Mouse (Mus musculus) embryonic facial prominence, embryonic 15.5 days (tissue): ENCODE measurements around the gene Snx21. TPM values are rescaled to one million over a fixed set of nuclear protein-coding genes. Genes with fewer than 3 reads are reported as not detected.

Experiments
- ATAC-seq: fragments of 200-750 bp; cut with Nextera tagmentation; 2 replicates; pipeline ENCODE4 v1.8.0; 2017; ENCODE audit warnings: low read depth, moderate TSS enrichment; ENCODE audit not compliant: insufficient number of reproducible peaks, low FRiP score, low TSS enrichment
- H3K27ac ChIP-seq: fragments of 300-500 bp; sonication (generic); replicated peaks from 2 replicates; pipeline ENCODE4 v1.5.1; 2015; ENCODE audit warnings: mild to moderate bottlenecking, inconsistent platforms
- H3K27me3 ChIP-seq: fragments of 300-500 bp; sonication (generic); 2 replicates; pipeline ENCODE4 v1.6.1; 2015; ENCODE audit warnings: inconsistent platforms
- H3K36me3 ChIP-seq: fragments of 300-500 bp; sonication (generic); 2 replicates; pipeline ENCODE4 v1.6.1; 2015; ENCODE audit warnings: mild to moderate bottlenecking, inconsistent platforms
- H3K4me1 ChIP-seq: fragments of 300-500 bp; sonication (generic); 2 replicates; pipeline ENCODE4 v1.6.1; 2015; ENCODE audit warnings: inconsistent platforms
- H3K4me2 ChIP-seq: fragments of 300-500 bp; sonication (generic); replicated peaks from 2 replicates; pipeline ENCODE4 v1.6.1; 2015; ENCODE audit warnings: mild to moderate bottlenecking, inconsistent platforms
- H3K4me3 ChIP-seq: fragments of 300-500 bp; sonication (generic); replicated peaks from 2 replicates; pipeline ENCODE4 v1.5.1; 2015; ENCODE audit warnings: mild to moderate bottlenecking, inconsistent platforms
- H3K9ac ChIP-seq: fragments of 300-500 bp; sonication (generic); 2 replicates; pipeline ENCODE4 v1.6.1; 2015; ENCODE audit warnings: inconsistent platforms
- H3K9me3 ChIP-seq: fragments of 300-500 bp; sonication (generic); replicated peaks from 2 replicates; pipeline ENCODE4 v1.6.1; 2016; ENCODE audit warnings: inconsistent platforms
- WGBS: fragments of 180-500 bp; shearing (Covaris S2); methylation state at CpG from one replicate; pipeline ENCODE4 v1.1.7; 2015; 5-methylcytosine and 5-hydroxymethylcytosine counted together
- polyA plus RNA-seq: library from polyadenylated mRNA; unstranded; fragments of >200 nt; fragmentation: Nextera tagmentation; extraction: Ambion mirVana; gene quantifications from 2 replicates; pipeline ENCODE4 v1.2.1, GENCODE M21; 2015

Gene Snx21
- polyA plus RNA-seq, 1 experiment from 2014 or later, result 37.1 TPM

GRCm38 (mm10) chr2:164831029-164831428, 45.4 kb downstream of the Snx21 start:
- Histone ChIP-seq H3K27ac (no peak overlapping the region), H3K9ac (no peak overlapping the region), H3K4me2 (no peak overlapping the region), H3K4me1 (peaks cover 23% of the 10 kb centered on the region), H3K4me3 (no peak overlapping the region), H3K36me3 (peaks cover 25% of the 10 kb centered on the region), H3K9me3 (no peaks in the 10 kb centered on the region), H3K27me3 (no peaks in the 10 kb centered on the region)
- WGBS, result 86% methylated on average over 10 of the region's 10 CpGs
- ATAC-seq, result no peak

GRCm38 (mm10) chr2:164832032-164832747, 46.6 kb downstream of the Snx21 start:
- Histone ChIP-seq H3K27me3 (no peaks in the 10 kb centered on the region), H3K4me3 (peak overlapping the region; percentile 58), H3K4me2 (peak overlapping the region; percentile 99), H3K9ac (0 out of 2 replicates have a peak overlapping the region, but pooled peaks have one; percentile 37), H3K4me1 (peaks cover 23% of the 10 kb centered on the region), H3K36me3 (peaks cover 24% of the 10 kb centered on the region), H3K27ac (peak overlapping the region; percentile 91), H3K9me3 (no peaks in the 10 kb centered on the region)
- 61% methylated on average over 16 of the region's 16 CpGs for WGBS
- no peak for ATAC-seq

DNA sequence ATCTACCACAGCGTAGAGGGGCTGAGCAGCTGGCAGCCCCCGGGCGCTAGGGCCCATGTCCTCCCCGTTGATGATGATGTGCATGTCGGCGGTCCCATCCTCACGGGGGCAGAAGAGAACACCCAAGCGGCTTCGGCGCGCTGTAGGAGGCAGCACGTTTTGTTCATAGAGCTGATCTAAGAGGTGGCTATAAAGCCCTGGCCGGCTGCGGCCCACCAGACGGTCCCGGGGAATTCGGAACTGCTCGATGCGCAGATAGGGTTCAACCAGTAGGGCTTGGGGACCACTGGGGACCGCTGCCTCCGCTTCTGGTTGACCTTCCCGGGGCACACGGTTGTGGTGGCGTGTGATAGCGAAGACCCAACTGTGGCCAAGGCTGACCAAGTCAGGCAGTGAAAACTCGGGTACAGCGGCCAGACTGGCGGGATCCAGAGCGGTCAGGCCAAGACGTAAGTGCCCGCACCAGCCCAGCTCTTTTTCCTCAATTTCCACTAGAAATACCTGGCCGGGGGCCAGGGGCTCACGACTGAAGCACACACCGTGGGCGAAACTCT, 47.2 kb downstream of the Snx21 start, which contains the start of gene Ctsa:
TSS of gene Ctsa (plus strand) at position 126 of the 554 bp plus-strand sequence.
- peaks cover 19% of the 10 kb centered on the region for H3K36me3 ChIP-seq
- H3K9me3 ChIP-seq, result no peaks in the 10 kb centered on the region
- ATAC-seq, result peak; percentile 68
- H3K4me3 ChIP-seq, result peak within 1 kb of the TSS; percentile 58
- peaks cover 23% of the 10 kb centered on the region for H3K4me1 ChIP-seq
- H3K9ac ChIP-seq, result peak within 1 kb of the TSS; percentile 37
- no peaks in the 10 kb centered on the region for H3K27me3 ChIP-seq
- peak within 1 kb of the TSS; percentile 99 for H3K4me2 ChIP-seq
- WGBS, result under 1% methylated on average over 35 of the region's 35 CpGs
- H3K27ac ChIP-seq, result peak within 1 kb of the TSS; percentile 91

- Histone ChIP-seq H3K9ac (peak within 1 kb of the TSS; percentile 37), H3K4me1 (peaks cover 23% of the 10 kb centered on the region), H3K9me3 (no peaks in the 10 kb centered on the region), H3K4me2 (peak within 1 kb of the TSS; percentile 99), H3K27ac (peak within 1 kb of the TSS; percentile 91), H3K27me3 (no peaks in the 10 kb centered on the region), H3K36me3 (peaks cover 18% of the 10 kb centered on the region), H3K4me3 (peak within 1 kb of the TSS; percentile 58)
- under 1% methylated on average over 31 of the region's 31 CpGs for WGBS
- ATAC-seq, result peak; percentile 79
These were observed 47.8 kb downstream of the Snx21 start, which contains the start of gene Neurl2 for GRCm38 (mm10) chr2:164833314-164833959. Gene Neurl2 (minus strand): TSS chr2:164833456.

DNA sequence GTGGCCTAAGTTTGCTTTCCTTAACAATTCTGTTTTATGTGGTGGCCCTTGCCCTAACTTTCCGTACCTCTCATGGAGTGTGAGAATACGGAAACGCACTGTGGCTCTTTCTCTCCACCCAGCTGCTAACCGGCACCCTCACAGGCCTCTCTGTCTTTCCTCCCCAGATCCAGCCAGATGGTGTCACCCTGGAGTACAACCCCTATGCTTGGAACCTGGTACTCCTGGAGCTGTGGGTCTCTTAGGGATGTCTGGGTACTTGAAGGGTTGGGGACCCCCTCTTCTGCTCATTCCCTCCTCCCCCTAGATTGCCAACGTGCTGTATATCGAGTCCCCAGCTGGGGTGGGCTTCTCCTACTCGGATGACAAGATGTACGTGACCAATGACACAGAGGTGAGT, 48.9 kb downstream of the Snx21 start:
- Histone ChIP-seq H3K9ac (peak overlapping the region; percentile 37), H3K4me3 (peak overlapping the region; percentile 58), H3K36me3 (peaks cover 27% of the 10 kb centered on the region), H3K27ac (no peak overlapping the region; the same call in 1 of the 2 replicates), H3K27me3 (no peaks in the 10 kb centered on the region), H3K4me2 (peak overlapping the region; percentile 99), H3K9me3 (no peaks in the 10 kb centered on the region), H3K4me1 (peaks cover 23% of the 10 kb centered on the region)
- no peak for ATAC-seq
- 46% methylated on average over 8 of the region's 8 CpGs for WGBS

DNA sequence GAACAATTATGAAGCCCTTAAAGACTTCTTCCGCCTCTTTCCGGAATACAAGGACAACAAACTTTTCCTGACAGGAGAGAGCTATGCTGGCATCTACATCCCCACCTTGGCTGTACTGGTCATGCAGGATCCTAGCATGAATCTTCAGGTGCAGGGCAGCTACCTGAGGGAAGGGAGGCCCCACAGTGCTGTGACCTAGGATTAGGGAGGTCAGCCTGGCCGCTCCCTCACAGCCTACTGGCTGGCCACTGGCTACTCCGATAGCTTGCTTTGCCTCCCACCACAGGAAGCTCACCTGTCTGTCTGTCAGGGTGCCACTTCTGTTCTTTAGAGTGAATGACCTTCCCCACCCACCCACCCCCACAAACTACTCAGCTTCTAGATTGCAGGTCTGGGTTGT, 49.5 kb downstream of the Snx21 start:
- H3K36me3 ChIP-seq, result peaks cover 33% of the 10 kb centered on the region
- H3K27me3 ChIP-seq, result no peaks in the 10 kb centered on the region
- H3K9ac ChIP-seq, result no peak overlapping the region
- H3K9me3 ChIP-seq, result no peaks in the 10 kb centered on the region
- ATAC-seq, result no peak
- H3K4me3 ChIP-seq, result peak overlapping the region; percentile 58; the same call in 1 of the 2 replicates
- 86% methylated on average over 4 of the region's 4 CpGs for WGBS
- H3K4me2 ChIP-seq, result peak overlapping the region; percentile 99
- H3K27ac ChIP-seq, result no peak overlapping the region
- H3K4me1 ChIP-seq, result peaks cover 23% of the 10 kb centered on the region

Other genes starting within 250 kb of the Snx21 start
- gene Wfdc2, start 223.4 kb upstream of the Snx21 start, polyA plus RNA-seq, result 47.5 and 73.4 TPM in 2 replicates
- gene Spint3, start 212.4 kb upstream of the Snx21 start, polyA plus RNA-seq, result not detected in 2 replicates
- gene Wfdc6a, start 200.4 kb upstream of the Snx21 start, polyA plus RNA-seq, result 0.22 and 0.27 TPM in 2 replicates
- not detected in 2 replicates for gene Eppin, start 192.2 kb upstream of the Snx21 start, polyA plus RNA-seq
- not detected in 2 replicates for gene Wfdc6b, start 172.3 kb upstream of the Snx21 start, polyA plus RNA-seq
- gene Wfdc8, start 172.2 kb upstream of the Snx21 start, polyA plus RNA-seq, result not detected in 2 replicates
- not detected in 2 replicates for gene Wfdc16, start 147.0 kb upstream of the Snx21 start, polyA plus RNA-seq
- gene Wfdc10, start 129.8 kb upstream of the Snx21 start, polyA plus RNA-seq, result 1.5 and 2.8 TPM in 2 replicates
- not detected in 2 replicates for gene Wfdc9, start 129.2 kb upstream of the Snx21 start, polyA plus RNA-seq
- gene Wfdc11, start 111.7 kb upstream of the Snx21 start, polyA plus RNA-seq, result not detected in 2 replicates
- gene Wfdc13, start 100.7 kb upstream of the Snx21 start, polyA plus RNA-seq, result 0.16 and 0.71 TPM in 2 replicates
- not detected in 2 replicates for gene Spint4, start 87.3 kb upstream of the Snx21 start, polyA plus RNA-seq
- gene Spint5, start 70.5 kb upstream of the Snx21 start, polyA plus RNA-seq, result not detected in 2 replicates
- 2.2 and 3.2 TPM in 2 replicates for gene Wfdc3, start 39.9 kb upstream of the Snx21 start, polyA plus RNA-seq
- gene Dnttip1, start 39.8 kb upstream of the Snx21 start, polyA plus RNA-seq, result 66.3 and 67.5 TPM in 2 replicates
- gene Ube2c, start 15.9 kb upstream of the Snx21 start, polyA plus RNA-seq, result 297 and 302 TPM in 2 replicates
- 383 and 528 TPM in 2 replicates for gene Tnnc2, start 5.9 kb upstream of the Snx21 start, polyA plus RNA-seq
- gene Acot8, start 19.1 kb downstream of the Snx21 start, polyA plus RNA-seq, result 20.7 and 20.9 TPM in 2 replicates
- 7.3 and 7.6 TPM in 2 replicates for gene Zswim3, start 19.3 kb downstream of the Snx21 start, polyA plus RNA-seq
- gene Zswim1, start 36.9 kb downstream of the Snx21 start, polyA plus RNA-seq, result 18.2 and 20.1 TPM in 2 replicates
- not detected in 2 replicates for gene Spata25, start 42.7 kb downstream of the Snx21 start, polyA plus RNA-seq
- 174 and 175 TPM in 2 replicates for gene Ctsa, start 47.0 kb downstream of the Snx21 start, polyA plus RNA-seq
- gene Neurl2, start 47.6 kb downstream of the Snx21 start, polyA plus RNA-seq, result 8.5 and 9.0 TPM in 2 replicates
- gene Pltp, start 71.9 kb downstream of the Snx21 start, polyA plus RNA-seq, result 66.8 and 77.0 TPM in 2 replicates
- gene Pcif1, start 93.5 kb downstream of the Snx21 start, polyA plus RNA-seq, result 65.7 and 74.8 TPM in 2 replicates
- gene Zfp335, start 125.9 kb downstream of the Snx21 start, polyA plus RNA-seq, result 13.4 and 16.0 TPM in 2 replicates
- gene Mmp9, start 155.0 kb downstream of the Snx21 start, polyA plus RNA-seq, result 41.4 and 46.1 TPM in 2 replicates
- gene Slc12a5, start 175.0 kb downstream of the Snx21 start, polyA plus RNA-seq, result 0.72 and 0.85 TPM in 2 replicates
- 66.8 and 67.0 TPM in 2 replicates for gene Ncoa5, start 249.0 kb downstream of the Snx21 start, polyA plus RNA-seq